Mouse (Mus musculus): ENCODE measurements around the gene Ptprq. TPM values are rescaled to one million over a fixed set of nuclear protein-coding genes. Genes with fewer than 3 reads are reported as not detected.

Ptprq gene
- polyA plus RNA-seq (2015; fragmentation: Nextera tagmentation; extraction: Ambion mirVana) = 0.09 TPM in 2 replicates

DNA sequence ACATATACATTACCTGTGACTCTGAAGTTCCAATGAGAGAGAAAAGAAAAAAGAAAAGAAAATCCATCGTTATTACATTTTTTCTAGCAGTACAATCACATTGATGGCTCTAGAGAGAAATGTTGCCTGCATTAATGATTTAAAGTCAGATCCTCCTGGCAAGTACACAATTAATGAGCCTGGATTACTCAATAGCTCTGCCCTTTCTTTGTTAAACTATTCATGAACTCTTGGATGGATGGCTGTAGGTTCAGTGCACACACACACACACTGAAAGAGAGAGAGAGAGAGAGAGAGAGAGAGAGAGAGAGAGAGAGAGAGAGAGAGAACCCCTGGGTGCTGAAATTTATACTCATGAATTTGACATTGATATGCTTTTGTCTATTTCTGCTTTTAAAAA lies at the start of gene Ptprq:
Gene Ptprq, minus strand, starts transcription at position 246 of the 400 bp plus-strand sequence.
- Histone ChIP-seq H3K4me1 (replicated peaks; ENCODE audit: control insufficient read depth, insufficient read depth, low read length) (no peaks in the 10 kb centered on the region), H3K27me3 (ENCODE audit: control insufficient read depth, insufficient read depth, low read depth, low read length) (no peaks in the 10 kb centered on the region), H3K4me3 (ENCODE audit: low read length) (no peak within 1 kb of the TSS), H3K4me2 (ENCODE audit: low read depth, low read length) (no peak within 1 kb of the TSS), H3K9ac (ENCODE audit: low read length) (no peak within 1 kb of the TSS), H3K36me3 (ENCODE audit: control insufficient read depth, insufficient read depth, low read length) (no peaks in the 10 kb centered on the region), H3K27ac (ENCODE audit: low read length) (no peak within 1 kb of the TSS), H3K9me3 (ENCODE audit: control insufficient read depth, low read length) (no peaks in the 10 kb centered on the region)
- WGBS = 58% methylated on average over 1 of the region's 1 CpGs
- no peak for ATAC-seq (ENCODE audit: low read depth)

- WGBS = 71% methylated on average over 1 of the region's 1 CpGs
- no peaks in the 10 kb centered on the region for H3K36me3 ChIP-seq (ENCODE audit: control insufficient read depth, insufficient read depth, low read length)
Observed at GRCm38 (mm10) chr10:107759624-107760023, 39.8 kb upstream of the Ptprq start.

DNA sequence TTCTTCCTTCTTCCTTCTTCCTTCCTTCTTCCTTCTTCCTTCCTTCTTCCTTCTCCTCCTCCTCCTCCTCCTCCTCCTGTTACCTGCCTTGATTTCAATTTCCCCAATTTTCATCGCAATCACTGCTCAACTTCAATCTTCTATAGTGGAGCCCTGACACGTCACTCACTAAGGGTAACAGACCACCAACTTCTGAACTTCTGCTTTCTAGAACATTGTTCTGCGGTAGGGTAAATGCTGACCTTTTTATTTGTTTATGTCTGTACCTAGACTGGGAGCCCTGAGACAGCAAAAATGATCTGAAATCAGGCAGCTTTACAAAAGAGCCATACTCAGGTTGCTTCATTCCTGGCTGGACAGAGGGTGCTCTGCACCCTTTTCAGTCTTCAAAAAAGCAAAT lies 33.6 kb upstream of the Ptprq start:
- Histone ChIP-seq H3K27me3 (ENCODE audit: control insufficient read depth, insufficient read depth, low read depth, low read length) (no peaks in the 10 kb centered on the region), H3K9ac (ENCODE audit: low read length) (no peak overlapping the region), H3K27ac (ENCODE audit: low read length) (no peak overlapping the region), H3K4me2 (ENCODE audit: low read depth, low read length) (no peak overlapping the region), H3K4me3 (ENCODE audit: low read length) (no peak overlapping the region), H3K4me1 (replicated peaks; ENCODE audit: control insufficient read depth, insufficient read depth, low read length) (peaks cover 3% of the 10 kb centered on the region; the same call in 1 of the 2 replicates), H3K9me3 (ENCODE audit: control insufficient read depth, low read length) (no peaks in the 10 kb centered on the region), H3K36me3 (ENCODE audit: control insufficient read depth, insufficient read depth, low read length) (no peaks in the 10 kb centered on the region)
- 70% methylated on average over 3 of the region's 3 CpGs for WGBS
- ATAC-seq (ENCODE audit: low read depth) = no peak

More at GRCm38 (mm10) chr10:107759624-107760023, 39.8 kb upstream of the Ptprq start:
- H3K27me3 ChIP-seq (ENCODE audit: control insufficient read depth, insufficient read depth, low read depth, low read length) = no peaks in the 10 kb centered on the region
- no peaks in the 10 kb centered on the region for H3K9me3 ChIP-seq (ENCODE audit: control insufficient read depth, low read length)
- H3K9ac ChIP-seq (ENCODE audit: low read length) = no peak overlapping the region
- H3K4me1 ChIP-seq (replicated peaks; ENCODE audit: control insufficient read depth, insufficient read depth, low read length) = no peaks in the 10 kb centered on the region
- no peak overlapping the region for H3K4me2 ChIP-seq (ENCODE audit: low read depth, low read length)
- ATAC-seq (ENCODE audit: low read depth) = no peak
- no peak overlapping the region for H3K4me3 ChIP-seq (ENCODE audit: low read length)
- no peak overlapping the region for H3K27ac ChIP-seq (ENCODE audit: low read length)

DNA sequence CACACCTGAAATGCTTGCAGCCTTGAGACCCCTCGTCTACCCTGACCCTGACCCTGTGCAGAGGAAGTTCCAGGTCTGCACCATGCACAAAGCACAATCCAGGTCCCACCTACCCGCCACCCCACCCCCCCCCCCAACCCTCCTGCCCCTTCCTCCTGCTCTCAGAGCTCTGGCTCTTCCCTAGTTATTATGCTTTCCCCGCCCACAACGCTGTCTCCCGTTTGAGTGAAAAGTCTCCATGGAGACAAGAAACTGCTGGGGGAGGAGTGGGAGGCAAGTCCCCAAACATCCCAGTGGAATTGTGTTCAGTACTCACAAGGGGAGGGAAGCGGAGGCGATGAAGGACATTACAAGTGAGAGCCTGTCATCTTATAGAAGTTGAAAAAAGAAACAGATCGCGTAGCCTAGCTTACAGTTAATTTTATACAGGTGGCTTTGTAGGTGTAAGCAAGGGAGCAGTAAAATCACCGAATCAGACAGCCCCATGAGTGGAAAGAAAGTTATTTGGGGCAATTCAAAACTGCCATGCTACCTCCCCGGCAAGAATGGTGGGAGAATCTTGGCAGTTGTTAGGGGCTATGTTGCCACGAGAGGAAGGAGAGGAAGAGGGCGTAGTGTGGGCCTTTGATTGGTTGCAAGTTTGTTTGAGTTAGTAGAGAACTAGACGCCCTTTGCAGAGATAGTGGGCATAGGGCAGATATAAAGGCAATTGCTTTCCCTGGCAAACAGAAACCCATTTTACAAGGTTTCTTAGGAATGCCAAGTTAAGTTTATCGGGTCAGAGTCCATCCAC lies 32.7 kb upstream of the Ptprq start:
- no peaks in the 10 kb centered on the region for H3K36me3 ChIP-seq (ENCODE audit: control insufficient read depth, insufficient read depth, low read length)
- peak overlapping the region; percentile 7 for H3K4me3 ChIP-seq (ENCODE audit: low read length)
- H3K4me1 ChIP-seq (replicated peaks; ENCODE audit: control insufficient read depth, insufficient read depth, low read length) = peaks cover 3% of the 10 kb centered on the region; the same call in 1 of the 2 replicates
- peak overlapping the region; percentile 39 for H3K4me2 ChIP-seq (ENCODE audit: low read depth, low read length)
- peak; percentile 60 for ATAC-seq (ENCODE audit: low read depth)
- no peak overlapping the region for H3K27ac ChIP-seq (ENCODE audit: low read length)
- no peaks in the 10 kb centered on the region for H3K9me3 ChIP-seq (ENCODE audit: control insufficient read depth, low read length)
- 26% methylated on average over 15 of the region's 15 CpGs for WGBS
- no peaks in the 10 kb centered on the region for H3K27me3 ChIP-seq (ENCODE audit: control insufficient read depth, insufficient read depth, low read depth, low read length)
- no peak overlapping the region for H3K9ac ChIP-seq (ENCODE audit: low read length)

DNA sequence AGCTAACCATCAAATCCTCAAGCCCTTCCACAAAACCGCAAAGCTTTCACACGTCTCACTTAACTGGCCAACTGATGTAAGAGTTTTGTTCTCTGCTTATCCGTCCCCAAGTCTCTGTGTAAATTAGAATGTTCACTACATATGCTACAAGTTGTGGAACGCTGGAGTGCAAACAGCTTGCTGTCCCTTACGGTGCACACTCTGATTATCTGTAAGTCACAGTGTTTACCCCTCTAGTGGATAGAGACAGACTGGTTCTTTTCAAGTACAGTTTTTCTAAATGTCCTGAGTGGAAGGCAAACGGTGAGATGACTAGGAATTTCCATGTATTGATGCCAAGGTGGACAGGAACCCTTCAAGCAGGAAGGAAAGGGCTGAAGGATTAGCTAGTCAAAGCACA lies 32.1 kb upstream of the Ptprq start:
- H3K4me1 ChIP-seq (replicated peaks; ENCODE audit: control insufficient read depth, insufficient read depth, low read length) = peaks cover 3% of the 10 kb centered on the region; the same call in 1 of the 2 replicates
- no peaks in the 10 kb centered on the region for H3K27me3 ChIP-seq (ENCODE audit: control insufficient read depth, insufficient read depth, low read depth, low read length)
- H3K9me3 ChIP-seq (ENCODE audit: control insufficient read depth, low read length) = no peaks in the 10 kb centered on the region
- 18% methylated on average over 6 of the region's 6 CpGs for WGBS
- H3K27ac ChIP-seq (ENCODE audit: low read length) = no peak overlapping the region
- H3K9ac ChIP-seq (ENCODE audit: low read length) = no peak overlapping the region
- ATAC-seq (ENCODE audit: low read depth) = no peak
- H3K36me3 ChIP-seq (ENCODE audit: control insufficient read depth, insufficient read depth, low read length) = no peaks in the 10 kb centered on the region
- H3K4me3 ChIP-seq (ENCODE audit: low read length) = peak overlapping the region; percentile 7
- peak overlapping the region; percentile 39 for H3K4me2 ChIP-seq (ENCODE audit: low read depth, low read length)

DNA sequence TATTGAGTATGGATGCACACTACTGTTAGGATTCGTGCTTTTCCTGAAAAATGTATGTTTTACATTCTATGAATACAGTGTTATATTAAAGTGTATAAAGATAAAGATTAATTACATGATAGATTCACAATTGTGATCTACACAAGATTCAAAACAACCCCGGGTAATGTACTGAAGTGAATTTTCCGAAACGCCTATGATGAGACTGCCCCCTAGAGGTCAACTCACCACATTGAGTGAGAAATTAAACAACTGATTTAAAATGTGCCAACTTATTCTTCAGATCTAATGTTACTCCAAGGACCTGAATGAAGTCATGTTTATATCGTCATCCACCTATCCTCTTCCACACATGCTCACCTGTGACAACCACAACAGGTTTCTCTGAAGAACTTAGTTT lies 27.7 kb upstream of the Ptprq start:
- no peaks in the 10 kb centered on the region for H3K9me3 ChIP-seq (ENCODE audit: control insufficient read depth, low read length)
- no peak overlapping the region for H3K4me3 ChIP-seq (ENCODE audit: low read length)
- ATAC-seq (ENCODE audit: low read depth) = no peak
- no peaks in the 10 kb centered on the region for H3K27me3 ChIP-seq (ENCODE audit: control insufficient read depth, insufficient read depth, low read depth, low read length)
- H3K4me1 ChIP-seq (replicated peaks; ENCODE audit: control insufficient read depth, insufficient read depth, low read length) = peaks cover 3% of the 10 kb centered on the region; the same call in 1 of the 2 replicates
- H3K4me2 ChIP-seq (ENCODE audit: low read depth, low read length) = no peak overlapping the region
- no peak overlapping the region for H3K27ac ChIP-seq (ENCODE audit: low read length)
- H3K36me3 ChIP-seq (ENCODE audit: control insufficient read depth, insufficient read depth, low read length) = no peaks in the 10 kb centered on the region
- WGBS = 14% methylated on average over 5 of the region's 5 CpGs
- H3K9ac ChIP-seq (ENCODE audit: low read length) = no peak overlapping the region

DNA sequence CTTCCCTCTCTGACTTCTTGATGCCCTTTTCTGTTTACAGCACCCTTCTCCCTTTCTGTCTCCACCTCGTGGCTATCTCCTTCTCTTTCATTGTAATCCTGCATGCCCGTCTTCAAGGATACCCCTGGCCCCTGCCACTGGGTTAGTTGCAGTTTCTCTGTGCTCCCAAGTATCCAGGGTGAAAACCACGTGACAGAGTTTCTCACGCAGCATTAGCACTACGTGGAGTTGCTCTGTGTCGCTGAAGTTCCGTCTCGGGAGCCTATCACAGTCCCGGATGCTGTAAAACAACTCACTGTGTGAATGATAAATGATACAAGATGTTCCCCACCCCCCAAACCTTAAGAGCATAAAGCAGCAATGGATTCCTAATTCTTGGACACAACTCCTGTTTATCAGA lies 26.9 kb upstream of the Ptprq start:
- 0 out of 2 replicates have a peak, but pooled peaks have one; percentile 54 for ATAC-seq (ENCODE audit: low read depth)
- Histone ChIP-seq H3K27me3 (ENCODE audit: control insufficient read depth, insufficient read depth, low read depth, low read length) (no peaks in the 10 kb centered on the region), H3K36me3 (ENCODE audit: control insufficient read depth, insufficient read depth, low read length) (no peaks in the 10 kb centered on the region), H3K4me1 (replicated peaks; ENCODE audit: control insufficient read depth, insufficient read depth, low read length) (no peaks in the 10 kb centered on the region), H3K9ac (ENCODE audit: low read length) (no peak overlapping the region), H3K4me2 (ENCODE audit: low read depth, low read length) (peak overlapping the region; percentile 40), H3K27ac (ENCODE audit: low read length) (no peak overlapping the region), H3K4me3 (ENCODE audit: low read length) (0 out of 2 replicates have a peak overlapping the region, but pooled peaks have one; percentile 15), H3K9me3 (ENCODE audit: control insufficient read depth, low read length) (no peaks in the 10 kb centered on the region)
- WGBS = 9% methylated on average over 9 of the region's 9 CpGs

DNA sequence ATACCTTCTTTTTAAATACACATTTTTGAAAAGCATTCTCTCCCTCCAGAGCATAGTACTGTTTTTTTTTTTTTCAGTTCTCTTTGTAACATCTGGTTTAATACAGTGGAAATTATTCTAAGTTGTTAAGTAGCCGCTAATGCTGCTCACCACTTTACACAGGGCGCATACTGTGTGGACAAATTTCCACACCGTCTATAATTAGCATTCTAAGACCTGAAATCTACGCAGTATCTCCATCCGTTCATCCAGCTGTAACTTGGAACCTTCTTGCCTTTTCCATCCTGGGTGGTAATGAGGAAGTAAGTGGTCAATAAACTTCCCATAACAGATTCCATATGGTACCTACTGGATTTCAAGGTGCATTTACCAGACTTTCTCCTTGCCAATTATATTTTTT lies 20.0 kb upstream of the Ptprq start:
- WGBS = 80% methylated on average over 5 of the region's 5 CpGs
- Histone ChIP-seq H3K4me1 (replicated peaks; ENCODE audit: control insufficient read depth, insufficient read depth, low read length) (no peaks in the 10 kb centered on the region), H3K36me3 (ENCODE audit: control insufficient read depth, insufficient read depth, low read length) (no peaks in the 10 kb centered on the region), H3K27me3 (ENCODE audit: control insufficient read depth, insufficient read depth, low read depth, low read length) (no peaks in the 10 kb centered on the region), H3K9ac (ENCODE audit: low read length) (no peak overlapping the region), H3K4me2 (ENCODE audit: low read depth, low read length) (no peak overlapping the region), H3K27ac (ENCODE audit: low read length) (no peak overlapping the region), H3K9me3 (ENCODE audit: control insufficient read depth, low read length) (no peaks in the 10 kb centered on the region), H3K4me3 (ENCODE audit: low read length) (no peak overlapping the region)
- ATAC-seq (ENCODE audit: low read depth) = no peak

DNA sequence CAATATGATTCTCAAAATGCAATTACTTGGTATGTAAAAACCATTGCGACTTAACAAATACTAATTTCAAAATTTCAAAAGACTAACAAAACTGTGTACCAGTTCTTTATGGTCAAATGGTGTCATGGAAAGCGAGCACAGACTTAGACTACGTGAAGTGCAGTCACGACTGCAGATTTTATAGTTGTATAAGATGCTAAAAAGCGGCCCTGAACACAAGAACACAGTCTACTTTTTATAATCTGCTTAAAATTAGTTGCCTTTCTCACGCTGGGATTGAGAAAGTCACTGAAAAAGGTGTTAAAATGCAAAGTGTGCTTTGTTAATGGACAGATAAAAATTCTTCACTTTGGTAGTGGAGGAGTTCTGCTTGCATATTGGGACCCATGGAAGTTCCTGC lies 17.9 kb upstream of the Ptprq start:
- 83% methylated on average over 6 of the region's 6 CpGs for WGBS
- Histone ChIP-seq H3K9me3 (ENCODE audit: control insufficient read depth, low read length) (no peaks in the 10 kb centered on the region), H3K9ac (ENCODE audit: low read length) (no peak overlapping the region), H3K4me1 (replicated peaks; ENCODE audit: control insufficient read depth, insufficient read depth, low read length) (no peaks in the 10 kb centered on the region), H3K27ac (ENCODE audit: low read length) (no peak overlapping the region), H3K27me3 (ENCODE audit: control insufficient read depth, insufficient read depth, low read depth, low read length) (no peaks in the 10 kb centered on the region), H3K36me3 (ENCODE audit: control insufficient read depth, insufficient read depth, low read length) (no peaks in the 10 kb centered on the region), H3K4me3 (ENCODE audit: low read length) (no peak overlapping the region), H3K4me2 (ENCODE audit: low read depth, low read length) (no peak overlapping the region)
- ATAC-seq (ENCODE audit: low read depth) = no peak

Measured in lung, embryonic 16.5 days (tissue).